Mouse (Mus musculus): ENCODE measurements around the gene Olfr69. TPM values are rescaled to one million over a fixed set of nuclear protein-coding genes. Genes with fewer than 3 reads are reported as not detected.
"Not testable (repeated sequence)": the region's sequence is repeated elsewhere in the genome, so short reads cannot be mapped to it uniquely, and the experiment has no call there.

Olfr69 gene
- polyA plus RNA-seq, 1 experiment from 2014 or later = not detected

DNA sequence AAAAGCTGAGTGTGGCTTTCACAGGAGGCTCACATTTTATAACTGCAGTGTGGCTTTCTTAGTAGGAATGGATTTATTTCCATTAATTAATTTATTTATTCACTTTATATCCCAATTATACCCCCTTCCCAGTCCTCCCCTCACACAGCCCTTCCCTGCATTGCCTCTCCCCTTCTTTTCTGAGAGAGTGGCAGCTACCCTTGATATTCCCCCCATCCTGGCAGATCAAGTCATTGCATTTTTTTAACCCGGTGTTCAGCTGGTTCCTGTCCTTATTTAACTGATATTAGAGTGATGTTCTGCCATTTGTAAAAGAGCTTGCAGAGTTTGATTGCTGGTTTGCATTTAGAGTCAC is 38.4 kb upstream of the Olfr69 start:
- Histone ChIP-seq H3K9me3 (ENCODE audit: control insufficient read depth, low read length) (no peaks in the 10 kb centered on the region), H3K36me3 (ENCODE audit: control insufficient read depth, insufficient read depth, low read length) (no peaks in the 10 kb centered on the region), H3K27ac (replicated peaks in 1 of 2; ENCODE audit: control insufficient read depth in 1 of 2, insufficient read depth in 1 of 2, low read depth in 2 of 2, low read length in 2 of 2) (no peak overlapping the region), H3K4me1 (ENCODE audit: control insufficient read depth in 2 of 2, insufficient read depth in 2 of 2, low read length in 2 of 2) (no peaks in the 10 kb centered on the region), H3K9ac (ENCODE audit: low read length) (no peak overlapping the region), H3K4me2 (ENCODE audit: low read length) (no peak overlapping the region), H3K27me3 (ENCODE audit: control insufficient read depth, insufficient read depth, low read length) (no peaks in the 10 kb centered on the region), H3K4me3 (ENCODE audit: control insufficient read depth in 1 of 2, insufficient read depth in 1 of 2, low read depth in 1 of 2, low read length in 2 of 2) (no peak overlapping the region)
- 35% methylated on average over 1 of the region's 1 CpGs for WGBS
- ATAC-seq (ENCODE audit: insufficient number of reproducible peaks, insufficient read depth, low FRiP score, low read depth) = no peak

DNA sequence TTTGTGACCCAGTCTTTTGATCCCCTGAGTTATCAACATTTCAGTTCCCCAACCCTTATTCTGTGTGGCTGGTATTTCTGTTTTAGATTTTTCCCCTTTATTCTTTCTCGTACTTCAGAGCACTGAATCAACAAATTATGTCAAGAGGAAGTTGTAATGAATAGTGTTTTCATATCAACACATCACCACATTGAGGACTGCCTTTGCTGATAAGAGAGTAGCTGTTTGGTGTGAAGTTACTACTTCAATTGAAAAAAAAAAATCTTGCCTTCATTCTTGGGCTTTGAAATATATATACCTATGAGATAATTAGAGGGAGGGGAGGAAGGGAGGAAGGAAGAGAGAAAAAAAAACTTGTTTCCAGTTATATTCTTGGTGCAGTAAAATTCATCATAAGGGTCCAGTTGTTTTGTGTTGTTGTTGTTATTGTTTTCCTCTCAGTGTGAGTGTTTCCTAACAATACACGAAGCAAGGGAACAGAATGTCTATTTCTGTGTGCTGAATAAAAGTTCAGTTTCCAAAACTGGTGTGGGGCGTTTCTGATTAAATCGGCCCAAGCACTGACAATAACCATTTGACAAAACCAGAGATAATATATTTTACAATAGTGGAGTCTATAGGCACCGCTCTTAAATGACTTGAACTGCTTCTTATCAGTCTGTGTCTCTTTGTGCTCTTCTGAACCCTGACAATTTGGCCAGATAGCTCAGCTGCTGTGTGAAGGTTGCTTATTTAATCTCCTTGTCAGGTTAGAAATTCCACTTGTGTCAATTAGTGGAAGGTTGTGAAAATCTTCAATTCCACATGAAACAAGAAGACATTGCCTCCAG is 37.8 kb upstream of the Olfr69 start:
- H3K4me1 ChIP-seq (ENCODE audit: control insufficient read depth in 2 of 2, insufficient read depth in 2 of 2, low read length in 2 of 2) = no peaks in the 10 kb centered on the region
- H3K36me3 ChIP-seq (ENCODE audit: control insufficient read depth, insufficient read depth, low read length) = no peaks in the 10 kb centered on the region
- H3K4me3 ChIP-seq (ENCODE audit: control insufficient read depth in 1 of 2, insufficient read depth in 1 of 2, low read depth in 1 of 2, low read length in 2 of 2) = no peak overlapping the region
- no peak overlapping the region for H3K4me2 ChIP-seq (ENCODE audit: low read length)
- no peak for ATAC-seq (ENCODE audit: insufficient number of reproducible peaks, insufficient read depth, low FRiP score, low read depth)
- no peaks in the 10 kb centered on the region for H3K27me3 ChIP-seq (ENCODE audit: control insufficient read depth, insufficient read depth, low read length)
- no peak overlapping the region for H3K27ac ChIP-seq (replicated peaks in 1 of 2; ENCODE audit: control insufficient read depth in 1 of 2, insufficient read depth in 1 of 2, low read depth in 2 of 2, low read length in 2 of 2)
- no peaks in the 10 kb centered on the region for H3K9me3 ChIP-seq (ENCODE audit: control insufficient read depth, low read length)
- H3K9ac ChIP-seq (ENCODE audit: low read length) = no peak overlapping the region
- WGBS = 19% methylated on average over 5 of the region's 5 CpGs

DNA sequence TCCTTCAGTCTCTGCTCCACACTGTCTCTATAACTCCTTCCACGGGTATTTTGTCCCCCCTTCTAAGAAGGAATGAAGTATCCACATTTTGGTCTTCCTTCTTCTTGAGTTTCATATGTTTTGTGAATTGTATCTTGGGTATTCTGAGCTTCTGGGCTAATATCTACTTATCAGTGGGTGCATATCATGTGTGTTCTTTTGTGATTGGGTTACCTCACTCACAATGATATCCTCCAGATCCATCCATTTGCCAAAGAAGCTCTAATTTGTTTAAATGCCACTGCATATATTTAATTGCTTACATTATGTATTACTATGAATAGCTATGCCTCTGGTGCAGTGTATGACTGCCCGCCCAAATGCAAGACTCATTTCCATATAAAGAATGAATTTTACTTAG is 36.7 kb upstream of the Olfr69 start:
- not testable (repeated sequence) for H3K27ac ChIP-seq (replicated peaks in 1 of 2; ENCODE audit: control insufficient read depth in 1 of 2, insufficient read depth in 1 of 2, low read depth in 2 of 2, low read length in 2 of 2); H3K9ac ChIP-seq (ENCODE audit: low read length); H3K9me3 ChIP-seq (ENCODE audit: control insufficient read depth, low read length); H3K4me3 ChIP-seq (ENCODE audit: control insufficient read depth in 1 of 2, insufficient read depth in 1 of 2, low read depth in 1 of 2, low read length in 2 of 2); H3K4me1 ChIP-seq (ENCODE audit: control insufficient read depth in 2 of 2, insufficient read depth in 2 of 2, low read length in 2 of 2); H3K4me2 ChIP-seq (ENCODE audit: low read length); H3K27me3 ChIP-seq (ENCODE audit: control insufficient read depth, insufficient read depth, low read length); H3K36me3 ChIP-seq (ENCODE audit: control insufficient read depth, insufficient read depth, low read length); ATAC-seq (ENCODE audit: insufficient number of reproducible peaks, insufficient read depth, low FRiP score, low read depth)
- WGBS = 69% methylated on average over 2 of the region's 2 CpGs

DNA sequence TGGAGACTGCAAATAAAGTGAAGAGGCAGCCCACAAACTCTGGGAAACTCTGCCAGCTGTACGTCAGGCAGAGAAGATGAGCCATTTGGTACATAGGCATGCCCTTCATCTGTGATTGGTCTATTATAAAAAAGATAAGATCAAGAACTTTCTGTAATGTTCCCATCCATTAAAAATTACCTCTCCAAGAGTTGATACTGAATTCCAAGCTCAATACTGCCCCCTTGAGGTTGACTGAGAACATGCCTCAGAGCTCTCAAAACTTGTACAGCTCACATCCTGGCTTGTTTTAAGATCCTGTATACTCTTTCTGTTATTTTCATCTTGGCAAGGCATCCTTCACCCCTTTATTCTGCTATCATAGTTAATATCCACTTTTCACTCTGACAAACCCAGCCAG is 35.5 kb upstream of the Olfr69 start:
- WGBS = 68% methylated on average over 1 of the region's 1 CpGs
- Histone ChIP-seq H3K36me3 (ENCODE audit: control insufficient read depth, insufficient read depth, low read length) (no peaks in the 10 kb centered on the region), H3K4me1 (ENCODE audit: control insufficient read depth in 2 of 2, insufficient read depth in 2 of 2, low read length in 2 of 2) (no peaks in the 10 kb centered on the region), H3K4me2 (ENCODE audit: low read length) (no peak overlapping the region), H3K9ac (ENCODE audit: low read length) (no peak overlapping the region), H3K9me3 (ENCODE audit: control insufficient read depth, low read length) (no peaks in the 10 kb centered on the region), H3K27ac (replicated peaks in 1 of 2; ENCODE audit: control insufficient read depth in 1 of 2, insufficient read depth in 1 of 2, low read depth in 2 of 2, low read length in 2 of 2) (no peak overlapping the region), H3K4me3 (ENCODE audit: control insufficient read depth in 1 of 2, insufficient read depth in 1 of 2, low read depth in 1 of 2, low read length in 2 of 2) (no peak overlapping the region), H3K27me3 (ENCODE audit: control insufficient read depth, insufficient read depth, low read length) (no peaks in the 10 kb centered on the region)
- ATAC-seq (ENCODE audit: insufficient number of reproducible peaks, insufficient read depth, low FRiP score, low read depth) = no peak

DNA sequence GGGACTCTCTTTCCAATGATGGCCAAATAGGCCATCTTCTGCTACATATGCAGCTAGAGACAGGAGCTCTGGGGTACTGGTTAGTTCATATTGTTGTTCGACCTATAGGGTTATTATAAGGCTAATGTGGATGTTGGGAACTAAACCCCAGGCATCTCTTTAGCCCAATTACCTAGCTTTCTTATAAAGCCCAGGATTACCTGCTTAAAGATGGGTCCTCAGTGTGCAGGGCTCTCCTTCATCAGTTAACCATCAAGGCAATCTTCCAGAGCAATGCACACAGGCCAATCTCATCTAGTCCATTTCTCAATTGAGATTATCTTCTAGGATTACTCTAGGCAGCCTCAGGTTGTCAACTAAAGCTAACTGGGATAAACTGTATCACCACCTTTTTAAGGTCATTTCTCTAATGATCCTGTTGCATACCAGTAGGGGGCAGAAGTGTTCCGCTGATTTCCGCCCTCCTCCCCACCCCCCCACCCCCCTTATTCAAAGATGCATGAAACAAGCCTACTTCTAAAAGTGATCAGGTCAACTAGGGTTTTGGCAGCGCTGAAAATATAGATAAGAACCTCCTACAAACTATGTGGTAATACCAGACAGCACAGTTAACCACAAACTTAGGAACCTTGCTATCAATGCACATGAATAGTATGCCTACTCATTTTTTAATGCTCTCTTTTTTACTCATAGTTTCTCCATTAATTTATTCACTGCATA is 21.4 kb upstream of the Olfr69 start:
- WGBS = 15% methylated on average over 4 of the region's 4 CpGs
- no peaks in the 10 kb centered on the region for H3K9me3 ChIP-seq (ENCODE audit: control insufficient read depth, low read length)
- no peak overlapping the region for H3K4me2 ChIP-seq (ENCODE audit: low read length)
- H3K27me3 ChIP-seq (ENCODE audit: control insufficient read depth, insufficient read depth, low read length) = no peaks in the 10 kb centered on the region
- no peaks in the 10 kb centered on the region for H3K4me1 ChIP-seq (ENCODE audit: control insufficient read depth in 2 of 2, insufficient read depth in 2 of 2, low read length in 2 of 2)
- H3K27ac ChIP-seq (replicated peaks in 1 of 2; ENCODE audit: control insufficient read depth in 1 of 2, insufficient read depth in 1 of 2, low read depth in 2 of 2, low read length in 2 of 2) = no peak overlapping the region
- no peak for ATAC-seq (ENCODE audit: insufficient number of reproducible peaks, insufficient read depth, low FRiP score, low read depth)
- no peak overlapping the region for H3K9ac ChIP-seq (ENCODE audit: low read length)
- no peaks in the 10 kb centered on the region for H3K36me3 ChIP-seq (ENCODE audit: control insufficient read depth, insufficient read depth, low read length)
- no peak overlapping the region for H3K4me3 ChIP-seq (ENCODE audit: control insufficient read depth in 1 of 2, insufficient read depth in 1 of 2, low read depth in 1 of 2, low read length in 2 of 2)

DNA sequence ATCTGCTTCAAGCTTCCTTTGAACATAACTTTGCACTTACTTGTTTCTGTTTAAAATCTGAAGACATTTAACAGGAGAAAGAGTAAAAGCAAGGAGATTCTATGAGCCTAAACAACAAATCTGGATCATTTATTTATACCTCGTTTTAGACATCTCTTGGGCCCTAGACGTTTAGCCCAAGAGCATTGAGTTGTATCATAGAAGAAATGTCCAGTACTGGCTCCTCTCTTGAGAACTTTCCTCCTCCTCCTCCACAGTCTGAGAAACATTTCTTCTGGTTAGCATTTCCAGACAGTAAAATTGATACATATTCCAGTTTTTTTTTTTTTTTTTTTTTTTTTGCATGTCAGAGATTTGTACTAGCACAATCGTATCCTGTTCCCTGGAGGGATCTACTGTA is 20.3 kb upstream of the Olfr69 start, which contains the start of gene Olfr67:
TSS of gene Olfr67 (minus strand) at position 101 of the 400 bp plus-strand sequence.
- Histone ChIP-seq H3K9me3 (ENCODE audit: control insufficient read depth, low read length) (no peaks in the 10 kb centered on the region), H3K9ac (ENCODE audit: low read length) (no peak within 1 kb of the TSS), H3K27ac (replicated peaks in 1 of 2; ENCODE audit: control insufficient read depth in 1 of 2, insufficient read depth in 1 of 2, low read depth in 2 of 2, low read length in 2 of 2) (no peak within 1 kb of the TSS), H3K27me3 (ENCODE audit: control insufficient read depth, insufficient read depth, low read length) (no peaks in the 10 kb centered on the region), H3K36me3 (ENCODE audit: control insufficient read depth, insufficient read depth, low read length) (no peaks in the 10 kb centered on the region), H3K4me1 (ENCODE audit: control insufficient read depth in 2 of 2, insufficient read depth in 2 of 2, low read length in 2 of 2) (no peaks in the 10 kb centered on the region), H3K4me2 (ENCODE audit: low read length) (no peak within 1 kb of the TSS), H3K4me3 (ENCODE audit: control insufficient read depth in 1 of 2, insufficient read depth in 1 of 2, low read depth in 1 of 2, low read length in 2 of 2) (no peak within 1 kb of the TSS)
- WGBS = 76% methylated on average over 3 of the region's 3 CpGs
- no peak for ATAC-seq (ENCODE audit: insufficient number of reproducible peaks, insufficient read depth, low FRiP score, low read depth)

DNA sequence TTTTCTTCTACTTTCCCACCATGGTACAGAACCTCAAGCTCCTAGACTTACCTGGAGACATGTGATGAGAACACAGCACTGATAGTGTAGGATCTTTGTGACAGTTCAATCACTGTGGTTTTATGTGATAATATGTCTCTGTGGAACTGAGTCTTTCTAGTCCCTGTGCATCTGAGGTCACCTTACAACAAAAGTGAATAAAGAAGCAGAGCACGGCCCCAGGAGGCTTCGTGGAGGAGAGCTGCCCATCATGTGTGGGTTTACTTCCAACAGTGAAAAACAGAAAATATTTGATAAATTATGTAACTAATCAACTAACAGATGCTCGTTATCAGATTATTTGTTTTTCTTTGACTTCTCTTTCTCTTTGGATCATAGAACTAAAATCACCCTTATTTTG is 8.2 kb upstream of the Olfr69 start, which contains the start of gene Olfr68:
TSS of gene Olfr68 (minus strand) at position 101 of the 400 bp plus-strand sequence.
- Histone ChIP-seq H3K4me3 (ENCODE audit: control insufficient read depth in 1 of 2, insufficient read depth in 1 of 2, low read depth in 1 of 2, low read length in 2 of 2) (no peak within 1 kb of the TSS), H3K9ac (ENCODE audit: low read length) (no peak within 1 kb of the TSS), H3K27ac (replicated peaks in 1 of 2; ENCODE audit: control insufficient read depth in 1 of 2, insufficient read depth in 1 of 2, low read depth in 2 of 2, low read length in 2 of 2) (no peak within 1 kb of the TSS), H3K9me3 (ENCODE audit: control insufficient read depth, low read length) (no peaks in the 10 kb centered on the region), H3K4me2 (ENCODE audit: low read length) (no peak within 1 kb of the TSS), H3K36me3 (ENCODE audit: control insufficient read depth, insufficient read depth, low read length) (no peaks in the 10 kb centered on the region), H3K27me3 (ENCODE audit: control insufficient read depth, insufficient read depth, low read length) (no peaks in the 10 kb centered on the region), H3K4me1 (ENCODE audit: control insufficient read depth in 2 of 2, insufficient read depth in 2 of 2, low read length in 2 of 2) (no peaks in the 10 kb centered on the region)
- no peak for ATAC-seq (ENCODE audit: insufficient number of reproducible peaks, insufficient read depth, low FRiP score, low read depth)
- WGBS = 71% methylated on average over 3 of the region's 3 CpGs
